Mouse (Mus musculus) ovary, postnatal 10 days (tissue): ENCODE measurements around the gene Prkcb.

Source experiments
- DNase-seq: peaks from one replicate; pipeline ENCODE4 v3.0.0; 2022; ENCODE audit warnings: low spot score

Prkcb gene

GRCm38 (mm10) chr7:122528646-122529045, 240.1 kb downstream of the Prkcb start:
- no peak for DNase-seq

- DNase-seq: no peak
Observed at GRCm38 (mm10) chr7:122533566-122534360, 245.2 kb downstream of the Prkcb start.

GRCm38 (mm10) chr7:122544616-122545015, 256.1 kb downstream of the Prkcb start:
- no peak for DNase-seq

- DNase-seq: no peak
Observed at GRCm38 (mm10) chr7:122556575-122557140, 268.1 kb downstream of the Prkcb start.

GRCm38 (mm10) chr7:122558085-122558811, 269.7 kb downstream of the Prkcb start:
- no peak for DNase-seq

GRCm38 (mm10) chr7:122558912-122559311, 270.4 kb downstream of the Prkcb start:
- DNase-seq: no peak

GRCm38 (mm10) chr7:122562586-122562985, 274.0 kb downstream of the Prkcb start:
- DNase-seq: no peak

- DNase-seq: no peak
Observed at GRCm38 (mm10) chr7:122565371-122565770, 276.8 kb downstream of the Prkcb start.

GRCm38 (mm10) chr7:122566011-122566410, 277.5 kb downstream of the Prkcb start:
- no peak for DNase-seq

- DNase-seq: no peak
Observed at GRCm38 (mm10) chr7:122568787-122569186, 280.2 kb downstream of the Prkcb start.

GRCm38 (mm10) chr7:122570407-122570806, 281.9 kb downstream of the Prkcb start:
- no peak for DNase-seq

- no peak for DNase-seq
Observed at GRCm38 (mm10) chr7:122573101-122573635, 284.6 kb downstream of the Prkcb start.

- no peak for DNase-seq
Observed at GRCm38 (mm10) chr7:122574418-122574817, 285.9 kb downstream of the Prkcb start.

- DNase-seq: no peak
Observed at GRCm38 (mm10) chr7:122575056-122575455, 286.5 kb downstream of the Prkcb start.

GRCm38 (mm10) chr7:122575506-122575905, 287.0 kb downstream of the Prkcb start:
- DNase-seq: no peak

GRCm38 (mm10) chr7:122577571-122577970, 289.0 kb downstream of the Prkcb start:
- no peak for DNase-seq

- DNase-seq: no peak
Observed at GRCm38 (mm10) chr7:122579461-122580157, 291.1 kb downstream of the Prkcb start.

- no peak for DNase-seq
Observed at GRCm38 (mm10) chr7:122580158-122580475, 291.6 kb downstream of the Prkcb start.

GRCm38 (mm10) chr7:122584421-122585151, 296.0 kb downstream of the Prkcb start:
- DNase-seq: no peak

GRCm38 (mm10) chr7:122595897-122596296, 307.3 kb downstream of the Prkcb start:
- DNase-seq: no peak

GRCm38 (mm10) chr7:122596596-122597170, 308.1 kb downstream of the Prkcb start:
- no peak for DNase-seq
